Mouse (Mus musculus): ENCODE results near the gene Gm960. TPM values are rescaled to one million over a fixed set of nuclear protein-coding genes. Genes with fewer than 3 reads are reported as not detected.

Gm960 gene
- polyA plus RNA-seq, 1 experiment from 2014 or later: 6.5 TPM

GRCm38 (mm10) chr19:4729186-4729585 is 30.7 kb upstream of the Gm960 start:
- Histone ChIP-seq H3K9me3 (no peaks in the 10 kb centered on the region), H3K36me3 (peaks cover 90% of the 10 kb centered on the region), H3K27ac (replicated peaks) (no peak overlapping the region), H3K27me3 (no peaks in the 10 kb centered on the region), H3K4me3 (no peak overlapping the region), H3K9ac (replicated peaks) (no peak overlapping the region), H3K4me2 (replicated peaks) (no peak overlapping the region), H3K4me1 (no peaks in the 10 kb centered on the region)
- WGBS: 93% methylated on average over 9 of the region's 9 CpGs
- no peak for ATAC-seq (ENCODE audit: low FRiP score, low read depth)

- H3K9ac ChIP-seq (replicated peaks): no peak overlapping the region; the same call in 1 of the 2 replicates
- H3K4me1 ChIP-seq: peaks cover 23% of the 10 kb centered on the region; the same call in 1 of the 2 replicates
- WGBS: 17% methylated on average over 11 of the region's 11 CpGs
- H3K4me3 ChIP-seq: no peak overlapping the region
- H3K9me3 ChIP-seq: no peaks in the 10 kb centered on the region
- H3K36me3 ChIP-seq: peaks cover 48% of the 10 kb centered on the region
- ATAC-seq (ENCODE audit: low FRiP score, low read depth): no peak
- no peak overlapping the region for H3K27ac ChIP-seq (replicated peaks)
- H3K4me2 ChIP-seq (replicated peaks): no peak overlapping the region
- H3K27me3 ChIP-seq: peaks cover 5% of the 10 kb centered on the region; the same call in 1 of the 2 replicates
Observed at GRCm38 (mm10) chr19:4720671-4721244, 22.3 kb upstream of the Gm960 start.

GRCm38 (mm10) chr19:4720112-4720511 is 21.6 kb upstream of the Gm960 start:
- Histone ChIP-seq H3K9me3 (no peaks in the 10 kb centered on the region), H3K4me2 (replicated peaks) (no peak overlapping the region), H3K27me3 (peaks cover 5% of the 10 kb centered on the region; the same call in 1 of the 2 replicates), H3K4me1 (peaks cover 23% of the 10 kb centered on the region), H3K27ac (replicated peaks) (no peak overlapping the region), H3K4me3 (no peak overlapping the region), H3K36me3 (peaks cover 43% of the 10 kb centered on the region), H3K9ac (replicated peaks) (no peak overlapping the region)
- WGBS: 82% methylated on average over 15 of the region's 15 CpGs
- no peak for ATAC-seq (ENCODE audit: low FRiP score, low read depth)

- Histone ChIP-seq H3K4me3 (no peak overlapping the region), H3K9ac (replicated peaks) (no peak overlapping the region), H3K27me3 (peaks cover 8% of the 10 kb centered on the region), H3K4me1 (peaks cover 31% of the 10 kb centered on the region), H3K27ac (replicated peaks) (no peak overlapping the region), H3K9me3 (no peaks in the 10 kb centered on the region), H3K36me3 (peaks cover 37% of the 10 kb centered on the region), H3K4me2 (replicated peaks) (no peak overlapping the region)
- no peak for ATAC-seq (ENCODE audit: low FRiP score, low read depth)
- WGBS: 22% methylated on average over 5 of the region's 5 CpGs
Observed at GRCm38 (mm10) chr19:4719351-4719764, 20.9 kb upstream of the Gm960 start.

GRCm38 (mm10) chr19:4718716-4719115 is 20.2 kb upstream of the Gm960 start:
- ATAC-seq (ENCODE audit: low FRiP score, low read depth): no peak
- no peaks in the 10 kb centered on the region for H3K9me3 ChIP-seq
- no peak overlapping the region for H3K27ac ChIP-seq (replicated peaks)
- H3K4me2 ChIP-seq (replicated peaks): no peak overlapping the region
- H3K4me3 ChIP-seq: no peak overlapping the region
- H3K4me1 ChIP-seq: peaks cover 37% of the 10 kb centered on the region
- WGBS: 26% methylated on average over 9 of the region's 12 CpGs
- H3K9ac ChIP-seq (replicated peaks): no peak overlapping the region
- H3K36me3 ChIP-seq: peaks cover 31% of the 10 kb centered on the region
- H3K27me3 ChIP-seq: peaks cover 14% of the 10 kb centered on the region

- no peaks in the 10 kb centered on the region for H3K9me3 ChIP-seq
- H3K27ac ChIP-seq (replicated peaks): no peak overlapping the region
- WGBS: 99% methylated on average over 2 of the region's 2 CpGs
- H3K36me3 ChIP-seq: peaks cover 31% of the 10 kb centered on the region
- no peak for ATAC-seq (ENCODE audit: low FRiP score, low read depth)
- peaks cover 24% of the 10 kb centered on the region for H3K27me3 ChIP-seq
- no peak overlapping the region for H3K9ac ChIP-seq (replicated peaks)
- no peak overlapping the region for H3K4me2 ChIP-seq (replicated peaks)
- peaks cover 50% of the 10 kb centered on the region for H3K4me1 ChIP-seq
- H3K4me3 ChIP-seq: no peak overlapping the region
Observed at GRCm38 (mm10) chr19:4717281-4717680, 18.8 kb upstream of the Gm960 start.

GRCm38 (mm10) chr19:4716756-4717155 is 18.3 kb upstream of the Gm960 start:
- Histone ChIP-seq H3K4me2 (replicated peaks) (no peak overlapping the region), H3K27me3 (peaks cover 24% of the 10 kb centered on the region), H3K36me3 (peaks cover 27% of the 10 kb centered on the region), H3K4me1 (peaks cover 50% of the 10 kb centered on the region), H3K9me3 (no peaks in the 10 kb centered on the region), H3K27ac (replicated peaks) (no peak overlapping the region), H3K9ac (replicated peaks) (no peak overlapping the region), H3K4me3 (no peak overlapping the region)
- WGBS: 97% methylated on average over 14 of the region's 14 CpGs
- no peak for ATAC-seq (ENCODE audit: low FRiP score, low read depth)

- H3K4me3 ChIP-seq: peak overlapping the region; percentile 71
- peaks cover 3% of the 10 kb centered on the region; the same call in 1 of the 2 replicates for H3K36me3 ChIP-seq
- H3K27ac ChIP-seq (replicated peaks): no peak overlapping the region
- H3K27me3 ChIP-seq: peaks cover 27% of the 10 kb centered on the region
- no peaks in the 10 kb centered on the region for H3K9me3 ChIP-seq
- WGBS: 55% methylated on average over 3 of the region's 3 CpGs
- peak overlapping the region; percentile 74 for H3K4me2 ChIP-seq (replicated peaks)
- ATAC-seq (ENCODE audit: low FRiP score, low read depth): no peak
- H3K4me1 ChIP-seq: peaks cover 40% of the 10 kb centered on the region
- H3K9ac ChIP-seq (replicated peaks): peak overlapping the region; percentile 86; the same call in 1 of the 2 replicates
Observed at GRCm38 (mm10) chr19:4713886-4714285, 15.4 kb upstream of the Gm960 start.

GRCm38 (mm10) chr19:4712781-4713526 is 14.5 kb upstream of the Gm960 start:
- H3K4me1 ChIP-seq: peaks cover 33% of the 10 kb centered on the region
- peak overlapping the region; percentile 93 for H3K27ac ChIP-seq (replicated peaks)
- H3K4me3 ChIP-seq: peak overlapping the region; percentile 71
- peaks cover 30% of the 10 kb centered on the region for H3K27me3 ChIP-seq
- peak overlapping the region; percentile 74 for H3K4me2 ChIP-seq (replicated peaks)
- no peak for ATAC-seq (ENCODE audit: low FRiP score, low read depth)
- WGBS: 30% methylated on average over 13 of the region's 13 CpGs
- peak overlapping the region; percentile 86 for H3K9ac ChIP-seq (replicated peaks)
- H3K9me3 ChIP-seq: no peaks in the 10 kb centered on the region
- peaks cover 3% of the 10 kb centered on the region; the same call in 1 of the 2 replicates for H3K36me3 ChIP-seq

- Histone ChIP-seq H3K27me3 (peaks cover 33% of the 10 kb centered on the region), H3K36me3 (peaks cover 3% of the 10 kb centered on the region; the same call in 1 of the 2 replicates), H3K4me2 (replicated peaks) (peak overlapping the region; percentile 74), H3K4me1 (peaks cover 33% of the 10 kb centered on the region), H3K27ac (replicated peaks) (peak overlapping the region; percentile 93), H3K9ac (replicated peaks) (peak overlapping the region; percentile 86), H3K4me3 (peak overlapping the region; percentile 71), H3K9me3 (no peaks in the 10 kb centered on the region)
- peak; percentile 67 for ATAC-seq (ENCODE audit: low FRiP score, low read depth)
- under 1% methylated on average over 53 of the region's 60 CpGs for WGBS
Observed at GRCm38 (mm10) chr19:4712156-4712780, 13.8 kb upstream of the Gm960 start.

GRCm38 (mm10) chr19:4711601-4712155 is 13.2 kb upstream of the Gm960 start:
- H3K27me3 ChIP-seq: peaks cover 33% of the 10 kb centered on the region
- H3K36me3 ChIP-seq: no peaks in the 10 kb centered on the region
- WGBS: under 1% methylated on average over 26 of the region's 65 CpGs
- ATAC-seq (ENCODE audit: low FRiP score, low read depth): peak; percentile 83
- H3K4me1 ChIP-seq: peaks cover 33% of the 10 kb centered on the region
- H3K4me2 ChIP-seq (replicated peaks): peak overlapping the region; percentile 74
- H3K9ac ChIP-seq (replicated peaks): peak overlapping the region; percentile 86
- peak overlapping the region; percentile 71 for H3K4me3 ChIP-seq
- peak overlapping the region; percentile 93 for H3K27ac ChIP-seq (replicated peaks)
- H3K9me3 ChIP-seq: no peaks in the 10 kb centered on the region
